Mouse (Mus musculus) hematopoietic stem cell, adult 5-6 weeks (primary cell): ENCODE data around the gene Kcnmb4. TPM values are rescaled to one million over a fixed set of nuclear protein-coding genes. Genes with fewer than 3 reads are reported as not detected.

Experiments
- ATAC-seq, 2 experiments: fragments of 125-278 bp in 1 of 2; replicated peaks in 1 of 2; 2 replicates each; pipeline ENCODE4 v1.8.0; 2016 to 2017; ENCODE audit warnings: inconsistent platforms in 2 of 2, mild to moderate bottlenecking in 2 of 2, moderate number of reproducible peaks in 2 of 2, low read depth in 1 of 2, moderate TSS enrichment in 1 of 2; ENCODE audit not compliant: low FRiP score in 2 of 2, poor library complexity in 2 of 2, severe bottlenecking in 2 of 2, insufficient read depth in 1 of 2, low TSS enrichment in 1 of 2
- total RNA-seq: library from RNA; stranded (forward); fragments of 172-1452, 232-1000 nt; gene quantifications from 2 replicates; pipeline ENCODE4 v1.2.3, GENCODE M21; 2017

The Kcnmb4 gene
- total RNA-seq, result not detected in 2 replicates

GRCm38 (mm10) chr10:116473759-116474549, at the start of gene Kcnmb4:
Kcnmb4 (minus strand) TSS chr10:116473878.
- ATAC-seq, result no peak

GRCm38 (mm10) chr10:116519588-116519987, 45.9 kb upstream of the Kcnmb4 start:
- no peak for ATAC-seq

DNA sequence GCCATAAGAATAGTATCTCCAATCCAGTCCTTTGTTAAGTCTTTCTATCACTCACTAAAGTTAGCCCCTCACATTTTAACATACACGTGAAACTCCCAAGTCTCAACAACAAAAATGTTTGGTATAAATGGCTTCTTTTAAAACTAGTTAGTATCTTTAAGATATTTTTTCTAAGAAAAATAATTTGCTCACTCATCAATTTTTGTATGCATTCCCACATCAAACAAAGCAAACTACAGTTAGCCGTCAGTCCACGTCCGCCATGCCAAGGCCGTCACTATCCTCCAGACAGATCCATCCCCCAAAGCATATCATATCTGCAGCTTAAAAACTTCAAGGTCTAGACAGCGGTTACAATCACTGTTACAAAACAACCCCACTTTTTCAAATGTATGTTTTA, 41.9 kb upstream of the Kcnmb4 start:
- ATAC-seq, result no peak

- ATAC-seq, result peak; percentile 43 to 56; a peak in 1 of 4 replicates
Observed at GRCm38 (mm10) chr10:116515158-116515557, 41.5 kb upstream of the Kcnmb4 start.

DNA sequence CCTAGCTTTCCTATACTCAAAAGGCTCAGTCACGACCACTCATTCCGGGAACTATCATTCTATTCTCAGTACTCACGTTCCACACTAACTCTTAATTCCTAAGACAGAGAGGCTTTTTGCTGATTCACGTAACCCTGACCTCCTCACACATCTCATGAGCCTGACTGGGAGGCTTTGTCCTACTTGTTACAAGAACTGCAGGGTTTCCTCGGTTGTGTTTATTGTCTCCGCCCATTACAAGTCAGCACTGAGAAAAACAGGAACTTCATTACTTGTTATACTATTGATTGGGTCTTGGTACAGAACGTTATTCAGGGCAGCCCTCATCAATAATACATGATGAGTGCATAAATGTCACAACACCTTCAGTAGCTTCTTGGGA, 39.6 kb upstream of the Kcnmb4 start:
- peak in 1 of 2 experiments; percentile 34; a peak in 1 of 4 replicates for ATAC-seq

GRCm38 (mm10) chr10:116512521-116513253, 39.0 kb upstream of the Kcnmb4 start:
- ATAC-seq, result no peak

DNA sequence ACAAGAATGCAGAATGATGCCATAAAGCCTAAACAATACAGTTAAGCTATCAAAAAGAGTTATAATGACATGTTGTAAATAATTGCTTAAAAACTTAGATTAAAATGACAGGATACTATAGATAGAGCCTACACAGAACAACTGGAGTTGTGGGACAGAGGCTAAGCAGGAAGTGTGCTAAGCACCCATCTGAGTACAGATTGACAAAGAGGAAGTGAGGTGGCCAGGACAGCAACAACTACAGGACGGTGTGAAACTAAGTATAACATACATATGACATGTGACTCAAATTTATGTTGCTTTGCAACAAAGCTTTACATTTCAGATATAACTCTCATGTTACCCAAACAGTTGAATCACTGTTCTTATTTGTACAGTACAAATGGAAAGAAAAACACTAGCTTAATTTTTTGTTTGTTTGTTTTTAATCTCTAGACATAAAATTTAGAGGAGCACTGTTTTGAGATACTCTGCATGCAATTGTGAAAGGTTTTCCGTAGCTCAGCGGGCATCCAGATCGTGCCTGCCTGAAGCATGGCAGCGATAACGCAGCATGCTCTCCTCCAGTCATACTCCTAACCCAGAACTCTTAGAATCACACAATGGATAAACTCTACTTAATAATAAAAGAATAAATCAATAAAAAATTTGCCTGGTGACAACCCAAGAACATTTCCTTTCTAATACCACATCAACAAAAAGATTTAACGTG, 31.8 kb upstream of the Kcnmb4 start:
- ATAC-seq, result peak; percentile 92 to 96

GRCm38 (mm10) chr10:116492768-116493167, 19.1 kb upstream of the Kcnmb4 start:
- no peak for ATAC-seq

- no peak for ATAC-seq
Observed at GRCm38 (mm10) chr10:116486895-116487747, 13.4 kb upstream of the Kcnmb4 start.

GRCm38 (mm10) chr10:116481917-116482316, 8.2 kb upstream of the Kcnmb4 start:
- ATAC-seq, result 0 out of 4 replicates have a peak, but pooled peaks of 1 of the 2 experiments have one; percentile 23

DNA sequence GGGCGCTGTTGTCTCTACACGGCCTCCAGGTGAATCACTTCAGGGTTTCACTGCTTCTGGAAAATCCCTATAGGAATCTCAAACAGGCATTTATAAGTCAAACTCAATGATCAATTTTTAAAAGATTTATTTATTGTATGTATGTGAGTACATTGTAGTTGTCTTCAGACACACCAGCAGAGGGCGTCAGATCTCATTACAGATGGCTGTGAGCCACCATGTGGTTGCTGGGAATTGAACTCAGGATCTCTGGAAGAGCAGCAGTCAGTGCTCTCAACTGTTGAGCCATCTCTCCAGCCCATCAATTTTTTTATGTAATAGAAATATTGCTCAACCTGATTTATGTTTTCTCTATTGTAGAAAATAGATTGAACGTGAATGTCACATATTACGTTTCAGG, 7.3 kb upstream of the Kcnmb4 start:
- no peak for ATAC-seq

DNA sequence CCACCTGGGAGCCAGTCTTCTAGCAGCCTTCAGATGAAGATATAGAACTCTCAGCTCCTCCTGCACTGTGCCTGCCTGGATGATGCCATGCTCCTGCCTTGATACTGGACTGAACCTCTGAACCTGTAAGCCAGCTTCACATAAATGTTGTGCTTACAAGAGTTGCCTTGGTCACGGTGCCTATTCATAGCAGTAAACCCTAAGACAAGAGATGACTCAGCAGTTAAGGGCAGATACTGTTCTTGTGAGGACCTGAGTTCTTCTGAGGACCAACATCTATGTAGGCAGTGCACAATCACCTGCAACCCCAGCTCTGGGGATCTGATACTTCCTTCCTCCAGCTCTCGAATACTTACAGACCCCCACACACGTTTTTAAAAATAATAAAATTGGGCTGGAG, 2.9 kb upstream of the Kcnmb4 start:
- no peak for ATAC-seq

GRCm38 (mm10) chr10:116475725-116476124, 2.0 kb upstream of the Kcnmb4 start:
- ATAC-seq, result no peak

DNA sequence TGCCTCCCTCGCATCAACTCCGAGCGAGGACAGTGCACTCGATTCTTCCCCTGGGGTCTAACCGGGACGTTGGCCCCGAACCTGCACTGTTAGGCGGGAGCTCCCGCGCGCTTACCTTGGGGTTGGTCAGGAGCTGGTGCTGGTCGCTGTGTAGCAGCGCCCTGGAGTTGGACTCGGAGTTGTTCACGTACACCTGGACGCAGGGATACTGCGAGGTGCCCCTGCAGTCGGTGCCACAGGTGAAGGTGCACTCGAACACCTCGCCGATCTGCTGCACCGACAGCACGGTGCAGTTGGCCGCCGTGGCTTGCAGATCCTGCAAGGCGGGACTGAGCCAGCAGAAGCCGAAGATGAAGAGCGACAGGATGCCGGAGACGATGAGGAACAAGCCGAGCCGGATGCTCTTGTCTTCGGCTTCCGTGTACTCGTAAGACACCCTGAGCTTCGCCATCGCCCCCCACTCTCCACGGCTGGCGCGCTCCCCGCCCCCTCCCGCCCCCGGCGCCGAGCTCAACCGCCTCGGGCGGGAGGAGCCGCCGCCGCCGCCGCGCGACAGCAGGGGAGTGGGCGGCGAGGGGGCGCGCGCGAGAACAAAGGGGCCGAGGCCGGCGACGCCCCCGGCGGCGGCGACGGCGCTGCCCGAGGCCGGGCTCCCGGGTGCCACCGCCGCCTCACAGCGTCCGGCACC, 463 bp downstream of the Kcnmb4 start:
- peak; percentile 48 to 52 for ATAC-seq

DNA sequence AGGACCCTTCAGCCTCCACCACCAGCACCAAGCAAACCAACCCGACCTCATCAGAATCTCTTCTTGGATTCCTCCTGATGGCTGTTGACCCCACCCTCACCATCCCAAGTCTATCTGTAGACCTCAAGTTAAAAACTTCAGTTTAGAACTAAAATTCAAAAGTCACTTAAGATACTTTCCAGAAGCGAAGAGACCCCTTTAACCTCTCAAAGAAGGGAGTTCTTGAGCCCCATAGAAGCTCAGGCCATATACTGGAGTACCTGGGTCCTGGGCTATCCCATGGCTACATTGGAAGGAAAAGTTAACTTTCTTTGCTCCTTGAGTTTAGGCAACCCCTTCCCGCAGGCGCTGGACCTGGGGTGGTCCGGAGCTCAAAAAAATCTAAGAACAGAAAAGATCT, 1.1 kb downstream of the Kcnmb4 start:
- no peak for ATAC-seq

DNA sequence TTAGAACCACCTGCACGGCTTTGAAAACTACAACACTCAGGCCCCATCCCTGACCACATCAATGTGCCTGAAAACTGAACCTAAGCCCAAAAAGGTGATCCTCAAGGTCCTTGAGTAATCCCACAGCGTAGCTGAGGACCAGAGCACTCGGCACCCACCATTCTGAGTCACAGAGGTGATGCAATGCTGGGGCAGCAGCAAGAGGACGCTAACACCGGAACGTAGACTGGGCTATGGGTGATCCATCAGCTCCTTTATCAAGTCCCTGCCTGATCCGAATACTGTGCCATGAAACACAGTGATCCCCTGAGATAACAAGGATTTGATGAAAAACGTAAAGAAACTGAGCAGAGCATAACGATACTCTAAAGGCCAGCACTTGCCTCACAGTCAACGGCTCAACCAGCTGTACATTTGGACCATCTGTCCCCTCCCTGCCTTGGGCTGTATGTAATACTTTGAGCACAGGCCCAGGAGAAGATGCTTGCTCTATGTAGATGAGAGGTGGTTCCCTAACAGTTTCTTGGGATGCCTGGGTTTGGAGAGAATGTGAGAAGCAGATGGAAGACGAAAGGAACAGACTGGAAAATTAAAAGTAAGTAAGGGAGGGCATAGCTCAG, 3.3 kb downstream of the Kcnmb4 start:
- ATAC-seq, result no peak
